ENCODE assay signal across 28 mouse cellular contexts in genomic region chr8:94522482-94522881, GRCm38 (mm10).
"Had no signal": no experiment of that assay in that cellular context is flagged by ENCODE, and none has a peak within 500 bp of the region (broad histone marks: within the 10 kb centered on the region; RNA-seq: fewer than 3 reads in every experiment).

No protein-coding gene starts in this region.

- H3K9ac ChIP-seq: embryonic facial prominence, embryonic 12.5 days; embryonic facial prominence, embryonic 13.5 days; embryonic facial prominence, embryonic 15.5 days; forebrain, embryonic 12.5 days; forebrain, embryonic 13.5 days; forebrain, embryonic 15.5 days; forebrain, postnatal 0 days had no signal

- H3K9me3 ChIP-seq: embryonic facial prominence, embryonic 10.5 days; embryonic facial prominence, embryonic 12.5 days; embryonic facial prominence, embryonic 13.5 days; embryonic facial prominence, embryonic 15.5 days; forebrain, embryonic 10.5 days; forebrain, embryonic 12.5 days; forebrain, embryonic 13.5 days; forebrain, embryonic 15.5 days had no signal

- H3K4me1 ChIP-seq: embryonic facial prominence, embryonic 10.5 days; embryonic facial prominence, embryonic 12.5 days; embryonic facial prominence, embryonic 13.5 days; embryonic facial prominence, embryonic 15.5 days; forebrain, embryonic 10.5 days; forebrain, embryonic 12.5 days; forebrain, embryonic 13.5 days; forebrain, embryonic 15.5 days had no signal

- DNase-seq: cerebellum, adult 2 months; cerebellum, adult 8-10 months; cerebellum, adult 9-10 months; cerebellum, adult 9-11 months; cerebellum, postnatal 10 days; cerebellum, postnatal 14 days; cerebellum, postnatal 25 days; cerebellum, postnatal 36 days; embryo, embryonic 11 days; forebrain, postnatal 0 days; gastrocnemius, adult 2 months; gastrocnemius, postnatal 10 days; gastrocnemius, postnatal 14 days; gastrocnemius, postnatal 25 days; gastrocnemius, postnatal 36 days; heart, adult 18-20 months; heart, adult 2 months had no signal

- H3K4me2 ChIP-seq: embryonic facial prominence, embryonic 12.5 days; embryonic facial prominence, embryonic 13.5 days; embryonic facial prominence, embryonic 15.5 days; forebrain, embryonic 12.5 days; forebrain, embryonic 13.5 days; forebrain, embryonic 15.5 days had no signal

- H3K27me3 ChIP-seq: embryonic facial prominence, embryonic 12.5 days; forebrain, embryonic 13.5 days; forebrain, embryonic 15.5 days had no signal

- H3K36me3 ChIP-seq: embryonic facial prominence, embryonic 10.5 days; embryonic facial prominence, embryonic 12.5 days; embryonic facial prominence, embryonic 13.5 days; embryonic facial prominence, embryonic 15.5 days; forebrain, embryonic 10.5 days; forebrain, embryonic 12.5 days; forebrain, embryonic 15.5 days had no signal

- ATAC-seq: forebrain, embryonic 13.5 days; forebrain, embryonic 14.5 days; forebrain, embryonic 15.5 days; forebrain, embryonic 16.5 days; forebrain, postnatal 0 days had no signal

- H3K27ac ChIP-seq: embryonic facial prominence, embryonic 10.5 days; embryonic facial prominence, embryonic 12.5 days; embryonic facial prominence, embryonic 13.5 days; embryonic facial prominence, embryonic 15.5 days; forebrain, embryonic 10.5 days; forebrain, embryonic 12.5 days; forebrain, embryonic 13.5 days; forebrain, embryonic 15.5 days; gastrocnemius, adult 2 months; heart, adult 2 months had no signal

- H3K4me3 ChIP-seq: embryonic facial prominence, embryonic 10.5 days; embryonic facial prominence, embryonic 12.5 days; embryonic facial prominence, embryonic 13.5 days; embryonic facial prominence, embryonic 15.5 days; erythroblast, embryonic 14.5 days; forebrain, embryonic 10.5 days; forebrain, embryonic 12.5 days; forebrain, embryonic 13.5 days; forebrain, embryonic 15.5 days; gastrocnemius, adult 2 months; heart, adult 2 months had no signal
